Mouse (Mus musculus): ENCODE data around the gene Fam185a. TPM values are rescaled to one million over a fixed set of nuclear protein-coding genes. Genes with fewer than 3 reads are reported as not detected.

Gene Fam185a
- total RNA-seq, 2 experiments from 2014 or later = 8.8 to 10.7 TPM

Other genes with a start within 250 kb of the Fam185a start
- gene Gsap, start 238.7 kb upstream of the Fam185a start, total RNA-seq (2021) = 1 to 10 TPM in 1 of 2 experiments, under 1 TPM in 1; 0.74 to 1.1 TPM
- gene Fgl2, start 52.3 kb upstream of the Fam185a start, total RNA-seq (2021) = 1 to 10 TPM; 4.0 to 4.8 TPM
- gene Ccdc146, start 281 bp upstream of the Fam185a start, total RNA-seq (2021) = 1 to 10 TPM; 3.5 to 4.8 TPM
- gene Lrrc17, start 118.6 kb downstream of the Fam185a start, total RNA-seq (2021) = 1 to 10 TPM; 1.2 to 1.3 TPM
- gene Fbxl13, start 220.7 kb downstream of the Fam185a start, total RNA-seq (2021) = not detected
- 1 to 10 TPM; 4.4 to 4.7 TPM for gene Armc10, start 220.9 kb downstream of the Fam185a start, total RNA-seq (2021)

Measured in gastrocnemius, adult 18-20 months (tissue).